Mouse (Mus musculus): Measurements from ENCODE around the gene Gstt4.
"Not testable (repeated sequence)": the region's sequence is repeated elsewhere in the genome, so short reads cannot be mapped to it uniquely, and the experiment has no call there.

Gstt4 gene

GRCm38 (mm10) chr10:75794880-75795279 is 27.5 kb downstream of the Gstt4 start:
- in situ Hi-C loops (cut with MboI; ENCODE audit: low sequenced_read_pairs) = no loop called here

- in situ Hi-C loops (cut with MboI; ENCODE audit: low sequenced_read_pairs) = no loop called here
Measured at GRCm38 (mm10) chr10:75790773-75791172, 31.6 kb downstream of the Gstt4 start.

- in situ Hi-C loops (cut with MboI; ENCODE audit: low sequenced_read_pairs) = no loop called here
Measured at GRCm38 (mm10) chr10:75789841-75790240, 32.5 kb downstream of the Gstt4 start.

- in situ Hi-C loops (cut with MboI; ENCODE audit: low sequenced_read_pairs) = no loop called here
Measured at GRCm38 (mm10) chr10:75789081-75789735, 33.1 kb downstream of the Gstt4 start.

- in situ Hi-C loops (cut with MboI; ENCODE audit: low sequenced_read_pairs) = no loop called here
Measured at GRCm38 (mm10) chr10:75788277-75788676, 34.1 kb downstream of the Gstt4 start.

GRCm38 (mm10) chr10:75785442-75785841 is 36.9 kb downstream of the Gstt4 start:
- in situ Hi-C loops (cut with MboI; ENCODE audit: low sequenced_read_pairs) = no loop called here

GRCm38 (mm10) chr10:75780769-75781578 is 41.4 kb downstream of the Gstt4 start, which contains the start of the genes Gm20441 and Gstt3:
TSS of gene Gm20441 (minus strand) at chr10:75780954.
TSS of gene Gstt3 (minus strand) at chr10:75781414.
- in situ Hi-C loops (cut with MboI; ENCODE audit: low sequenced_read_pairs) = loop anchor here (5.0 kb wide), 1 partner anchor 41 kb away; the partner anchor contains the start of gene Gstt4

GRCm38 (mm10) chr10:75779206-75780174 is 42.9 kb downstream of the Gstt4 start:
- in situ Hi-C loops (cut with MboI; ENCODE audit: low sequenced_read_pairs) = loop anchor here (5.0 kb wide), 1 partner anchor 43 kb away; the partner anchor contains the start of gene Gstt4

- in situ Hi-C loops (cut with MboI; ENCODE audit: low sequenced_read_pairs) = no loop called here
Measured at GRCm38 (mm10) chr10:75777885-75778284, 44.5 kb downstream of the Gstt4 start.

GRCm38 (mm10) chr10:75776562-75776961 is 45.8 kb downstream of the Gstt4 start:
- in situ Hi-C loops (cut with MboI; ENCODE audit: low sequenced_read_pairs) = no loop called here

GRCm38 (mm10) chr10:75774587-75774986 is 47.8 kb downstream of the Gstt4 start:
- in situ Hi-C loops (cut with MboI; ENCODE audit: low sequenced_read_pairs) = no loop called here

- in situ Hi-C loops (cut with MboI; ENCODE audit: low sequenced_read_pairs) = no loop called here
Measured at GRCm38 (mm10) chr10:75774102-75774501, 48.2 kb downstream of the Gstt4 start.

- in situ Hi-C loops (cut with MboI; ENCODE audit: low sequenced_read_pairs) = no loop called here
Measured at GRCm38 (mm10) chr10:75772795-75773664, 49.3 kb downstream of the Gstt4 start, which contains the start of gene Ddt. TSS of gene Ddt (minus strand) at chr10:75773414.

GRCm38 (mm10) chr10:75767756-75768155 is 54.6 kb downstream of the Gstt4 start:
- in situ Hi-C loops (cut with MboI; ENCODE audit: low sequenced_read_pairs) = not testable (repeated sequence)

- in situ Hi-C loops (cut with MboI; ENCODE audit: low sequenced_read_pairs) = no loop called here
Measured at GRCm38 (mm10) chr10:75766856-75767255, 55.5 kb downstream of the Gstt4 start.

All from CH12F3 (cell line).